Mouse (Mus musculus): ENCODE results near the gene Osgin1. TPM values are rescaled to one million over a fixed set of nuclear protein-coding genes. Genes with fewer than 3 reads are reported as not detected.

Osgin1 gene
- polyA plus RNA-seq, 1 experiment from 2014 or later, result 0.08 TPM

Other genes starting within 250 kb of the Osgin1 start
- gene Hsbp1, start 89.6 kb upstream of the Osgin1 start, polyA plus RNA-seq (2015; fragmentation: Nextera tagmentation; extraction: Ambion mirVana), result 623 and 628 TPM in 2 replicates
- 14.1 and 14.8 TPM in 2 replicates for gene Mlycd, start 39.2 kb upstream of the Osgin1 start, polyA plus RNA-seq (2015; fragmentation: Nextera tagmentation; extraction: Ambion mirVana)
- gene Necab2, start 12.6 kb downstream of the Osgin1 start, polyA plus RNA-seq (2015; fragmentation: Nextera tagmentation; extraction: Ambion mirVana), result 34.5 and 36.4 TPM in 2 replicates
- not detected in 2 replicates for gene Slc38a8, start 67.6 kb downstream of the Osgin1 start, polyA plus RNA-seq (2015; fragmentation: Nextera tagmentation; extraction: Ambion mirVana)
- 61.3 and 63.2 TPM in 2 replicates for gene Mbtps1, start 124.6 kb downstream of the Osgin1 start, polyA plus RNA-seq (2015; fragmentation: Nextera tagmentation; extraction: Ambion mirVana)
- 138 and 150 TPM in 2 replicates for gene Hsdl1, start 141.1 kb downstream of the Osgin1 start, polyA plus RNA-seq (2015; fragmentation: Nextera tagmentation; extraction: Ambion mirVana)
- gene Dnaaf1, start 141.1 kb downstream of the Osgin1 start, polyA plus RNA-seq (2015; fragmentation: Nextera tagmentation; extraction: Ambion mirVana), result 0.29 and 0.31 TPM in 2 replicates
- gene Taf1c, start 171.1 kb downstream of the Osgin1 start, polyA plus RNA-seq (2015; fragmentation: Nextera tagmentation; extraction: Ambion mirVana), result 12.6 and 14.5 TPM in 2 replicates
- gene Adad2, start 178.6 kb downstream of the Osgin1 start, polyA plus RNA-seq (2015; fragmentation: Nextera tagmentation; extraction: Ambion mirVana), result not detected in 2 replicates
- gene Kcng4, start 201.6 kb downstream of the Osgin1 start, polyA plus RNA-seq (2015; fragmentation: Nextera tagmentation; extraction: Ambion mirVana), result 0.09 TPM in 1 of 2 replicates, not detected in the other
- gene Wfdc1, start 232.2 kb downstream of the Osgin1 start, polyA plus RNA-seq (2015; fragmentation: Nextera tagmentation; extraction: Ambion mirVana), result 3.3 and 3.5 TPM in 2 replicates

All from hindbrain, embryonic 13.5 days (tissue).